Mouse (Mus musculus): ENCODE measurements around the gene Letm1. TPM values are rescaled to one million over a fixed set of nuclear protein-coding genes. Genes with fewer than 3 reads are reported as not detected.

Gene Letm1
- polyA plus RNA-seq, 1 experiment from 2014 or later = 54.6 TPM

DNA sequence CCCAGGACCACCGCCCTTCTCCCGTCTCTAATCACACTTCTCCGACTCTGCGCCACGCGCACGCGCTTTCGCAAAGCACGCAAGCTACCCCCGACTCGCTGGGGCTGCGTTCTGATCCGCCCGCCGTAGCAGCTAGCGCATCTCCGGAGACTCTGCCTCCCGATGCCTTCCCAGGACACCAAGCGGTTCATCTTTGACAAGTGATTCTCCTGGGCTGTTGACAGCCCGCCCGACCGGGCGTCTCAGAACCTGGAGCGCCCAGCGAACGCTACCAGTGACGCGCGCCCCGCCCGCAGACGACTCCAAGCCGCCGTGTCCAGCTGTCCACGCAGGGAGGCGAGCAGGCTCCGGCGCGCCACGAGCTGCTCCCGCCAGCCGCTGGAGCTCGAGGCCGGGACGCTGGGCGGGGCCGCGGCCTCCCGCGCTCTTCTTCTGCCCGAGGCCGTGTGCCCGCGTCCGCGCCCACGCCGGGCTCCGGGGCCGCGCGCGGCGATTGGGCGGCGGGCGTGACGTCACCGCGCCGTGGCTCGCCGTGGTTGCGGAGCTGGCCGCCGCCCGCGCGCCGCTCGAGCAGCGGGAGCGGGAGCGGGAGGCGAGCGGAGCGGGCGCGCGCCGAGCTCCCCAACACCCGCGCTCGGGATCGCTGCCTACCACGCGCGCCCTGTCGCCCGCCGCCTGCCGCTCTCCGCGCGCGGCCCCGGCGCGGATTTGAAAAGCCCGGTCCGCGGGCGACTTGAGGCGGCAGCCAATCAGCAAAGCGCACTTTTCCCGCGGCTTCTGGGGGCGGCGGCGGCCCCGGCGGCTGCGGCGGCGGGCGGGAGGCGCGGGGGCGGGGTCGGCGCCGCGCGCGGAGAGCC is 37.5 kb upstream of the Letm1 start, which contains the start of gene Nsd2:
Gene Nsd2, plus strand, starts transcription at position 850 of the 857 bp plus-strand sequence.
- H3K27me3 ChIP-seq (ENCODE audit: control insufficient read depth, insufficient read depth, low read length) = no peaks in the 10 kb centered on the region
- H3K4me2 ChIP-seq (ENCODE audit: low read depth) = peak within 1 kb of the TSS; percentile 64
- peaks cover 35% of the 10 kb centered on the region for H3K4me1 ChIP-seq (ENCODE audit: control insufficient read depth, insufficient read depth, low read length)
- peak within 1 kb of the TSS; percentile 87 for H3K4me3 ChIP-seq (ENCODE audit: low read depth, low read length)
- H3K27ac ChIP-seq (ENCODE audit: low read depth, low read length) = peak within 1 kb of the TSS; percentile 98
- H3K9ac ChIP-seq (ENCODE audit: low read length) = peak within 1 kb of the TSS; percentile 100
- under 1% methylated on average over 121 of the region's 136 CpGs for WGBS
- peak; percentile 82 for ATAC-seq (ENCODE audit: insufficient read depth, low FRiP score, low TSS enrichment)
- no peaks in the 10 kb centered on the region for H3K36me3 ChIP-seq (ENCODE audit: control insufficient read depth, insufficient read depth, low read length)
- peak; percentile 96 for DNase-seq (ENCODE audit: low spot score)
- no peaks in the 10 kb centered on the region for H3K9me3 ChIP-seq (ENCODE audit: control insufficient read depth, low read length)

DNA sequence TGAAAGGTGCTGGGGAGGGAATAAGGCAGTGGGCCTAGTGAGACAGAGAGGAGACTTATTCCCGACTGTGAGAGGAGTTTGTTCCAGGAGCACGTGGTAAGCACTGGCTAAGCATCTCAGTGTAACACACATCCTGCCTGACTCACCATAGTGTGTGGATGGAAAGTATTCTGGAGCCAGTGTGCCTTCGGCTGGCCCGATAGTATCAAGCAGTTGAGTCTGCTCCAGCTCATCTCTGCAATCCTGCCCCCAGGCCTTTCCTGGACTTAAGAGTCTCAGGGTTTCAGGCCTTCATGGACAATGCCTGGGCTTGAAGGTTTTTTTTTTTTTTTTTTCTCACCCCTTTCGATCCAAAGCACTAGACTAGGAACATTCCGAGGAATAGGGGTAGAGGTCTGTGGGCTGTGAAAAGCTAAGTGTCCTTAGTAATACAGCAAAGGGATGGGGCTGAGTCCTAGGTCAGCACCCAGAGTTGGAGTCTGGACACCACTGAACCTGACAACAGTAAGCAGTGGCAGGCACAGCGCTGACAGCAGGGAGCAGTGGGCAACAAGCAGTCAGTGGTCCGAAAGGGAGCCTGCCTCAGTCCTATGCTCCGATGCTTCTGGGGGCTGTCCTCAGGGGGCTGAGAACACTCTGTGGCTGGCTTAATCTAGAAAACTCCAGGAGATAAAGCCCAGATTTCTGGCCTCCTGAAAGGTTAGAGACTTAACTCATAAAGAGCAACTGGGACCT is 36.7 kb upstream of the Letm1 start:
- H3K4me2 ChIP-seq (ENCODE audit: low read depth) = peak overlapping the region; percentile 64
- peak overlapping the region; percentile 98 for H3K27ac ChIP-seq (ENCODE audit: low read depth, low read length)
- no peaks in the 10 kb centered on the region for H3K27me3 ChIP-seq (ENCODE audit: control insufficient read depth, insufficient read depth, low read length)
- no peaks in the 10 kb centered on the region for H3K36me3 ChIP-seq (ENCODE audit: control insufficient read depth, insufficient read depth, low read length)
- DNase-seq (ENCODE audit: low spot score) (peak; percentile 22), ATAC-seq (ENCODE audit: insufficient read depth, low FRiP score, low TSS enrichment) (peak; percentile 32; the same call in 1 of the 2 replicates)
- H3K4me3 ChIP-seq (ENCODE audit: low read depth, low read length) = peak overlapping the region; percentile 87
- H3K9me3 ChIP-seq (ENCODE audit: control insufficient read depth, low read length) = no peaks in the 10 kb centered on the region
- H3K4me1 ChIP-seq (ENCODE audit: control insufficient read depth, insufficient read depth, low read length) = peaks cover 32% of the 10 kb centered on the region
- H3K9ac ChIP-seq (ENCODE audit: low read length) = peak overlapping the region; percentile 100
- WGBS = 15% methylated on average over 9 of the region's 9 CpGs

DNA sequence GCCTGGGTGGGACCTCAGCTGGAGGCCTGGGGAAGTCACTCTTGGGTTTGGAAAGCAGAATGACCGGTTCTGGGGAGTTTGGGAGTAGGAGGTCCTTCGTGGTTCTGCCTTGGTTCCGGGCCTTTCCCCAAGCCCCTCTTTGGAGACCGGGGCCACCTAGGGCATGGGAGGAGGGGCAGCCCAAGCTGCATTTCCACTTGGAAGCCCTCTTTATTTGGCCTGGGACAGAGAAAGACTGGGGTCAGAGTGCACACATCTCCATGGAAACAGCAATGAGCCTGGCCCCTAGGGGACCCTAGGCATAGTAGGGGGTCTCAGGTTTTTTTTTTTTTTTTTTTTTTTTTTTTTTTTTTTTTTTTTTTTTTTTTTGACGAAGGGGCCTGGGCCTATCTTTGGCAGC is 35.5 kb upstream of the Letm1 start:
- Histone ChIP-seq H3K4me2 (ENCODE audit: low read depth) (no peak overlapping the region), H3K9ac (ENCODE audit: low read length) (no peak overlapping the region), H3K4me1 (ENCODE audit: control insufficient read depth, insufficient read depth, low read length) (peaks cover 26% of the 10 kb centered on the region), H3K27ac (ENCODE audit: low read depth, low read length) (no peak overlapping the region), H3K36me3 (ENCODE audit: control insufficient read depth, insufficient read depth, low read length) (no peaks in the 10 kb centered on the region), H3K4me3 (ENCODE audit: low read depth, low read length) (no peak overlapping the region), H3K27me3 (ENCODE audit: control insufficient read depth, insufficient read depth, low read length) (no peaks in the 10 kb centered on the region), H3K9me3 (ENCODE audit: control insufficient read depth, low read length) (no peaks in the 10 kb centered on the region)
- no peak for ATAC-seq (ENCODE audit: insufficient read depth, low FRiP score, low TSS enrichment)
- peak; percentile 35 for DNase-seq (ENCODE audit: low spot score)
- WGBS = 10% methylated on average over 5 of the region's 5 CpGs

DNA sequence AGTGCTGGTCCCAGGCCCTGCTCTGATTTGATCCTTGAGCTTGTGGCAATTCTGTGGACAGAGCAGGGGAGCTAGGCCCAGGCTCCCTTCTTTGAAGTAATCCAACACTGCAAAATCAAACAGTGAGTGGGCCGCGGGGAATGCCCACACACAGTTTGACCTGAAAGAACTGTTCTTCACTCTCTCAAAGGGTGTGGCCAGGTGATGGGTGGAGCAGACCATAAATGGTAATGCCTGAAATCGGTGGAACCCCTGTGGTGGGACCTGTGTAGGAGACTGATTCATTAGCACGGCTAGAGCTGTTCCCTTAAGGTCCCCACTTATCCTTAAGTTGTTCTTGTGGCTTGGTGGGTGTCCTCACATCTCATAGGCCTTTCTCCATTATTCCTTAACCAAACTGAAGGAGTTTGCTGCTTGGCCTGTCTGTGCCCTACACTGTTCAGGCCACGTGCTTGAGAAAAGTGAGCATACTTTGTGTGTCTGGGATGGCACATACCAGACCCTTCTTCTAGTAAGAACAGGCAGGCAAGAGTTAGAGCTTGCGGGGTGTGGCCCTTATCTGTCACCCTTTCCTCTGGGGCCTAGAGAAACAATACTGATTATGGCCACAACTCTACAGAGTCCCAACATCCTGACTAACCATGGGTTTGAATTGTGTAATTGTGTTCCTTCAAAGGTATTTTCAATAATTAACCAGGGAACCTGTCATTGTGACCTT is 33.5 kb upstream of the Letm1 start:
- Histone ChIP-seq H3K4me1 (ENCODE audit: control insufficient read depth, insufficient read depth, low read length) (peaks cover 15% of the 10 kb centered on the region), H3K9me3 (ENCODE audit: control insufficient read depth, low read length) (no peaks in the 10 kb centered on the region), H3K27ac (ENCODE audit: low read depth, low read length) (no peak overlapping the region), H3K27me3 (ENCODE audit: control insufficient read depth, insufficient read depth, low read length) (no peaks in the 10 kb centered on the region), H3K36me3 (ENCODE audit: control insufficient read depth, insufficient read depth, low read length) (no peaks in the 10 kb centered on the region), H3K4me3 (ENCODE audit: low read depth, low read length) (no peak overlapping the region), H3K9ac (ENCODE audit: low read length) (no peak overlapping the region), H3K4me2 (ENCODE audit: low read depth) (no peak overlapping the region)
- DNase-seq (ENCODE audit: low spot score) (no peak), ATAC-seq (ENCODE audit: insufficient read depth, low FRiP score, low TSS enrichment) (no peak)
- 81% methylated on average over 6 of the region's 6 CpGs for WGBS

DNA sequence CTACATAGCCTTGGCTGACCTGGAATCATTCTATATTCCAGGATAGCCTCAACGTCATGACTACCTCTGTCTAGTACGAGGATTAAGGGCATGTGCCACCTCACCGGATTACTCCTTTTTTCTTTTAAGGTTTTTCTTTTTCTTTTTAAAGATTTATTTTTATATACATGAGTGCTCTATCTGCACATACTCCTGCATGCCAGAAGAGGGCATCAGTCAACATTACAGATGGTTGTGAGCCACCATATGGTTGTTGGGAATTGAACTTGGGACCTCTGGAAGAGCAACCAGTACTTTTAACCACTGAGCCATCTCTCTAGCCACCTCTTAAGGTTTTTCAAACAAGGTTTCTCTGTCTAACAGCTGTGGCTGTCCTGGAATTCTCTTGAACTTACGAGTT is 28.9 kb upstream of the Letm1 start:
- Histone ChIP-seq H3K27ac (ENCODE audit: low read depth, low read length) (no peak overlapping the region), H3K9me3 (ENCODE audit: control insufficient read depth, low read length) (no peaks in the 10 kb centered on the region), H3K27me3 (ENCODE audit: control insufficient read depth, insufficient read depth, low read length) (no peaks in the 10 kb centered on the region), H3K36me3 (ENCODE audit: control insufficient read depth, insufficient read depth, low read length) (no peaks in the 10 kb centered on the region), H3K4me1 (ENCODE audit: control insufficient read depth, insufficient read depth, low read length) (no peaks in the 10 kb centered on the region), H3K9ac (ENCODE audit: low read length) (no peak overlapping the region), H3K4me3 (ENCODE audit: low read depth, low read length) (no peak overlapping the region), H3K4me2 (ENCODE audit: low read depth) (no peak overlapping the region)
- no peak for ATAC-seq (ENCODE audit: insufficient read depth, low FRiP score, low TSS enrichment)
- DNase-seq (ENCODE audit: low spot score) = no peak
- 84% methylated on average over 4 of the region's 4 CpGs for WGBS

DNA sequence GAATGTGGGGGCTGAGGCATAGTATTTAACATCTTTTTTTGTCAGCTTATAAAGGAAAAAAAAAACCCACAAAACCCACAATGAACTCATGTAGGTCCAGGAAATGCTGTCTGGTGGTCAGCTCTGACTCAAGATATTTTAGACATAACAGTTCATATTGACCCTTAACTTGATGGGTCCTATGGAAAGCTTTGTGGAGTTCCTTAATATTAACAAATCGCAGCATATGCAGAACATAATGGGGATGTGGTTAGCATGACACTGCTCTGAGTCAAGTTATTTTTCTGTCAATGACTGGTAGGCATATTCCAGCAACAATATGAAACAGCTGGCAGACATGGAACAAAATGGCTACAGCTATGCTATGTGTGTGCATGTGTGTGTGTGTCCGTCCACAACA is 20.7 kb upstream of the Letm1 start:
- no peak overlapping the region for H3K4me3 ChIP-seq (ENCODE audit: low read depth, low read length)
- no peaks in the 10 kb centered on the region for H3K9me3 ChIP-seq (ENCODE audit: control insufficient read depth, low read length)
- no peaks in the 10 kb centered on the region for H3K27me3 ChIP-seq (ENCODE audit: control insufficient read depth, insufficient read depth, low read length)
- WGBS = 91% methylated on average over 2 of the region's 2 CpGs
- DNase-seq (ENCODE audit: low spot score) (no peak), ATAC-seq (ENCODE audit: insufficient read depth, low FRiP score, low TSS enrichment) (no peak)
- H3K4me1 ChIP-seq (ENCODE audit: control insufficient read depth, insufficient read depth, low read length) = no peaks in the 10 kb centered on the region
- no peak overlapping the region for H3K27ac ChIP-seq (ENCODE audit: low read depth, low read length)
- H3K36me3 ChIP-seq (ENCODE audit: control insufficient read depth, insufficient read depth, low read length) = no peaks in the 10 kb centered on the region
- no peak overlapping the region for H3K4me2 ChIP-seq (ENCODE audit: low read depth)
- no peak overlapping the region for H3K9ac ChIP-seq (ENCODE audit: low read length)

DNA sequence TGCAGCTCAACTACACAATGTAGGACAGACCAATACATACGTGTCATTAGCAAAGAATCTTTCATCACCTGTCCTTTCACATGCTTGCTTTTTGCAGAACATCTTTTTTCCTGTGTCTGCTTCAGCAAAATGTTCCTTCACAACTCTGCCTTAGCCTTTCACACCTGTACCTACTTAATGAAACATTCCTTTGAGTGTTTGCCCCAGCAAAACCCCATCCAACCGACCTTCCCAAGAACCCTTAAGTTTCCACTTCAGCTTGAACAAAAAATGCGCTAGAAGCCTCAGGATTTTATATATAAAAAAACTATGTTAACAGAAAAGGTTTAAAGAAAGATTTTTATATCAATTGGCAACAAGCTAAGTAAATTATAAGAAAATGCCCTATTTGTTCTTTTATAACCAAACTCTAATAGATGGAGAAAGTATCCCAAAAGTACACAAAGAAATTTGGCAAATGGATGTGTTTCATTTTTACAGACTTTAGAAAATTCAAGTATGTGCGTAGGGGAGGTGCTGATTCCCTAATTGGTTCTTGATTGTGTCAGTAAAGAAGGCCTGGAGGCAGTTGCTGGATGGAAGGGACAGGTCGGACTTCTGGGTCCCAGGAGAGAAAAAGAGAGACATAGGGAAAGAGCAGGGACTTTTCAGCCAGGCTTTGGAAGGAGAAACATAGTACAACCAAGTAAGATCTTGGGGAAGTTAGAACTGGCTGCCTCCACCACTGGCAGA is 9.5 kb upstream of the Letm1 start:
- no peaks in the 10 kb centered on the region for H3K4me1 ChIP-seq (ENCODE audit: control insufficient read depth, insufficient read depth, low read length)
- H3K27me3 ChIP-seq (ENCODE audit: control insufficient read depth, insufficient read depth, low read length) = no peaks in the 10 kb centered on the region
- ATAC-seq (ENCODE audit: insufficient read depth, low FRiP score, low TSS enrichment) (no peak), DNase-seq (ENCODE audit: low spot score) (no peak)
- H3K27ac ChIP-seq (ENCODE audit: low read depth, low read length) = no peak overlapping the region
- no peaks in the 10 kb centered on the region for H3K36me3 ChIP-seq (ENCODE audit: control insufficient read depth, insufficient read depth, low read length)
- 87% methylated on average over 5 of the region's 5 CpGs for WGBS
- no peaks in the 10 kb centered on the region for H3K9me3 ChIP-seq (ENCODE audit: control insufficient read depth, low read length)
- H3K4me2 ChIP-seq (ENCODE audit: low read depth) = no peak overlapping the region
- no peak overlapping the region for H3K4me3 ChIP-seq (ENCODE audit: low read depth, low read length)
- H3K9ac ChIP-seq (ENCODE audit: low read length) = no peak overlapping the region

DNA sequence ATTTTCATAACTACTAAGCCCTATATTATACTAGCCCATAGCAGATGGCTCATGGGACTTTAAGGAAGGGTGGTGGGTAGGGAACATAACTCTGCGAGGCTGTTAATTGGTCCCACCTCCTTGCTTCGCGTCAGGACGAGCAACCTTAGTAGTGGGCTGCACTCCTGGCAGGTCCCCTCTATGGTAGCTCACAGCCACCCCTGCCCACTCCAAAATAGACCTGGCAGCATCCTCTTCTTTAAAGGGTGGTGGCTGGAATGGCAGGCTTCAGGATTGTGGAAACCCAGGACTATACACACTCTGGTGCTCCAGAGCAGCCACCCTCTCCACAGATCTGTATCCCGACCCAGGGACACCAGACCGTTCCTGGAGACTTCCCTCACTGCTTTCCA is 378 bp upstream of the Letm1 start:
- Histone ChIP-seq H3K4me3 (ENCODE audit: low read depth, low read length) (peak overlapping the region; percentile 81), H3K27me3 (ENCODE audit: control insufficient read depth, insufficient read depth, low read length) (no peaks in the 10 kb centered on the region), H3K27ac (ENCODE audit: low read depth, low read length) (no peak overlapping the region), H3K36me3 (ENCODE audit: control insufficient read depth, insufficient read depth, low read length) (no peaks in the 10 kb centered on the region; the same call in 1 of the 2 replicates), H3K9ac (ENCODE audit: low read length) (peak overlapping the region; percentile 88), H3K9me3 (ENCODE audit: control insufficient read depth, low read length) (no peaks in the 10 kb centered on the region), H3K4me1 (ENCODE audit: control insufficient read depth, insufficient read depth, low read length) (peaks cover 8% of the 10 kb centered on the region), H3K4me2 (ENCODE audit: low read depth) (peak overlapping the region; percentile 83)
- DNase-seq (ENCODE audit: low spot score) (no peak), ATAC-seq (ENCODE audit: insufficient read depth, low FRiP score, low TSS enrichment) (peak; percentile 76)
- 12% methylated on average over 6 of the region's 6 CpGs for WGBS
